Mouse (Mus musculus): ENCODE results near the gene Olfr1396.

DNA sequence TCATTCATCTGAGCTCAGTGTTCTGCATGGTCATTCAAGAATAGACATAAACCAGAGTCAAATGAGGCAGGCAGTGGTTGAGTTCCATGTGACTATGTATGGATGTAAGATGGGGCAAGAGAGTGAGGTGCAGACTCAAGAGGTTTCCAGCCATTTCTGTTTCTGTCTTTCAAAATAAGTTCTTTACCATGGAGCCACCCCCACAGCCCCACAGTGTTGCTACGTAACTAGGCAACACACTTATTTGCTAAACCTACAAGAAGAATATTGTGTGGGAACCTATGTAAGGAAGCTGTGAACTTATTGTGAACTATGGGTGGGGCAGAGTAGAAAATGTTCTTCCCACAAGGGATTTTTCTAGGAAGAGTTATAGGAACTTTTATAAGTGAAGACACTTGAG is 31.5 kb downstream of the Olfr1396 start:
- TF ChIP-seq CTCF (IDR thresholded peaks at IDR 0.05; ENCODE audit: control insufficient read depth, insufficient read depth, insufficient read length) (no peak), MYOD1 (IDR thresholded peaks at IDR 0.05; ENCODE audit: control insufficient read depth, insufficient read length, low read depth) (no peak), USF1 (IDR thresholded peaks at IDR 0.05; ENCODE audit: low read depth) (no peak)
